Mouse (Mus musculus): ENCODE measurements at regions not wholly inside any gene's neighbourhood (a gene's known extent, or its start where the extent isn't known, plus 50 kb on each side); places are given as distances from the start of the nearest gene placed in this dataset.

- peak; percentile 85 for ATAC-seq (ENCODE audit: low FRiP score, low read depth)
- Histone ChIP-seq H3K27ac (replicated peaks; ENCODE audit: low read depth, low read length) (no peak overlapping the region), H3K9ac (ENCODE audit: low read depth, low read length, severe bottlenecking) (no peak overlapping the region), H3K36me3 (ENCODE audit: control insufficient read depth, insufficient read depth, low read length) (no peaks in the 10 kb centered on the region), H3K9me3 (ENCODE audit: control insufficient read depth, low read length) (no peaks in the 10 kb centered on the region), H3K27me3 (ENCODE audit: control insufficient read depth, insufficient read depth, low read length) (no peaks in the 10 kb centered on the region), H3K4me1 (ENCODE audit: control insufficient read depth, insufficient read depth, low read length) (peaks cover 10% of the 10 kb centered on the region; the same call in 1 of the 2 replicates), H3K4me3 (replicated peaks; ENCODE audit: low read length) (no peak overlapping the region), H3K4me2 (replicated peaks; ENCODE audit: low read depth, low read length, severe bottlenecking) (no peak overlapping the region)
- WGBS: 43% methylated on average over 7 of the region's 7 CpGs
- DNase-seq (ENCODE audit: low spot score): peak; percentile 84
- no peak for TF ChIP-seq POLR2A (IDR thresholded peaks at IDR 0.05; ENCODE audit: borderline replicate concordance, extremely low read depth, insufficient read depth, insufficient read length)
Measured at GRCm38 (mm10) chr2:128284822-128285421, 159.1 kb downstream of the Bcl2l11 start.

- no peaks in the 10 kb centered on the region for H3K27me3 ChIP-seq (ENCODE audit: control insufficient read depth, insufficient read depth, low read length)
- no peak overlapping the region for H3K27ac ChIP-seq (replicated peaks; ENCODE audit: low read depth, low read length)
- ATAC-seq (ENCODE audit: low FRiP score, low read depth) (no peak), DNase-seq (ENCODE audit: low spot score) (no peak)
- no peak overlapping the region for H3K9ac ChIP-seq (ENCODE audit: low read depth, low read length, severe bottlenecking)
- H3K4me1 ChIP-seq (ENCODE audit: control insufficient read depth, insufficient read depth, low read length): peaks cover 10% of the 10 kb centered on the region; the same call in 1 of the 2 replicates
- WGBS: 90% methylated on average over 12 of the region's 12 CpGs
- H3K4me3 ChIP-seq (replicated peaks; ENCODE audit: low read length): no peak overlapping the region
- no peaks in the 10 kb centered on the region for H3K9me3 ChIP-seq (ENCODE audit: control insufficient read depth, low read length)
- H3K4me2 ChIP-seq (replicated peaks; ENCODE audit: low read depth, low read length, severe bottlenecking): no peak overlapping the region
- TF ChIP-seq POLR2A (IDR thresholded peaks at IDR 0.05; ENCODE audit: borderline replicate concordance, extremely low read depth, insufficient read depth, insufficient read length): no peak
- H3K36me3 ChIP-seq (ENCODE audit: control insufficient read depth, insufficient read depth, low read length): no peaks in the 10 kb centered on the region
Measured at GRCm38 (mm10) chr2:128285457-128285856, 159.6 kb downstream of the Bcl2l11 start.

- H3K36me3 ChIP-seq (ENCODE audit: control insufficient read depth, insufficient read depth, low read length): no peaks in the 10 kb centered on the region
- no peak for TF ChIP-seq POLR2A (IDR thresholded peaks at IDR 0.05; ENCODE audit: borderline replicate concordance, extremely low read depth, insufficient read depth, insufficient read length)
- WGBS: 38% methylated on average over 12 of the region's 12 CpGs
- no peak overlapping the region for H3K4me2 ChIP-seq (replicated peaks; ENCODE audit: low read depth, low read length, severe bottlenecking)
- no peak for DNase-seq (ENCODE audit: low spot score)
- H3K9ac ChIP-seq (ENCODE audit: low read depth, low read length, severe bottlenecking): no peak overlapping the region
- no peak overlapping the region for H3K4me3 ChIP-seq (replicated peaks; ENCODE audit: low read length)
- peaks cover 11% of the 10 kb centered on the region for H3K9me3 ChIP-seq (ENCODE audit: control insufficient read depth, low read length)
- H3K4me1 ChIP-seq (ENCODE audit: control insufficient read depth, insufficient read depth, low read length): peaks cover 10% of the 10 kb centered on the region; the same call in 1 of the 2 replicates
- no peak for ATAC-seq (ENCODE audit: low FRiP score, low read depth)
- H3K27ac ChIP-seq (replicated peaks; ENCODE audit: low read depth, low read length): no peak overlapping the region
- no peaks in the 10 kb centered on the region for H3K27me3 ChIP-seq (ENCODE audit: control insufficient read depth, insufficient read depth, low read length)
Measured at GRCm38 (mm10) chr2:128288138-128288551, 162.3 kb downstream of the Bcl2l11 start.

- H3K36me3 ChIP-seq (ENCODE audit: control insufficient read depth, insufficient read depth, low read length): no peaks in the 10 kb centered on the region
- H3K4me3 ChIP-seq (replicated peaks; ENCODE audit: low read length): no peak overlapping the region
- no peaks in the 10 kb centered on the region for H3K27me3 ChIP-seq (ENCODE audit: control insufficient read depth, insufficient read depth, low read length)
- H3K27ac ChIP-seq (replicated peaks; ENCODE audit: low read depth, low read length): no peak overlapping the region
- 95% methylated on average over 3 of the region's 3 CpGs for WGBS
- no peak overlapping the region for H3K4me2 ChIP-seq (replicated peaks; ENCODE audit: low read depth, low read length, severe bottlenecking)
- ATAC-seq (ENCODE audit: low FRiP score, low read depth) (no peak), DNase-seq (ENCODE audit: low spot score) (no peak)
- TF ChIP-seq POLR2A (IDR thresholded peaks at IDR 0.05; ENCODE audit: borderline replicate concordance, extremely low read depth, insufficient read depth, insufficient read length): no peak
- H3K4me1 ChIP-seq (ENCODE audit: control insufficient read depth, insufficient read depth, low read length): no peaks in the 10 kb centered on the region
- peaks cover 11% of the 10 kb centered on the region for H3K9me3 ChIP-seq (ENCODE audit: control insufficient read depth, low read length)
- H3K9ac ChIP-seq (ENCODE audit: low read depth, low read length, severe bottlenecking): no peak overlapping the region
Measured at GRCm38 (mm10) chr2:128290609-128291008, 164.8 kb downstream of the Bcl2l11 start.

GRCm38 (mm10) chr2:128294610-128295009 lies 168.8 kb downstream of the Bcl2l11 start:
- Histone ChIP-seq H3K9ac (ENCODE audit: low read depth, low read length, severe bottlenecking) (no peak overlapping the region), H3K4me3 (replicated peaks; ENCODE audit: low read length) (no peak overlapping the region), H3K4me2 (replicated peaks; ENCODE audit: low read depth, low read length, severe bottlenecking) (no peak overlapping the region), H3K9me3 (ENCODE audit: control insufficient read depth, low read length) (peaks cover 11% of the 10 kb centered on the region), H3K27ac (replicated peaks; ENCODE audit: low read depth, low read length) (no peak overlapping the region), H3K36me3 (ENCODE audit: control insufficient read depth, insufficient read depth, low read length) (no peaks in the 10 kb centered on the region), H3K27me3 (ENCODE audit: control insufficient read depth, insufficient read depth, low read length) (no peaks in the 10 kb centered on the region), H3K4me1 (ENCODE audit: control insufficient read depth, insufficient read depth, low read length) (peaks cover 9% of the 10 kb centered on the region)
- no peak for TF ChIP-seq POLR2A (IDR thresholded peaks at IDR 0.05; ENCODE audit: borderline replicate concordance, extremely low read depth, insufficient read depth, insufficient read length)
- WGBS: 54% methylated on average over 3 of the region's 3 CpGs
- ATAC-seq (ENCODE audit: low FRiP score, low read depth): no peak
- DNase-seq (ENCODE audit: low spot score): no peak

All from limb, embryonic 14.5 days (tissue).